In the genomic region with DNA sequence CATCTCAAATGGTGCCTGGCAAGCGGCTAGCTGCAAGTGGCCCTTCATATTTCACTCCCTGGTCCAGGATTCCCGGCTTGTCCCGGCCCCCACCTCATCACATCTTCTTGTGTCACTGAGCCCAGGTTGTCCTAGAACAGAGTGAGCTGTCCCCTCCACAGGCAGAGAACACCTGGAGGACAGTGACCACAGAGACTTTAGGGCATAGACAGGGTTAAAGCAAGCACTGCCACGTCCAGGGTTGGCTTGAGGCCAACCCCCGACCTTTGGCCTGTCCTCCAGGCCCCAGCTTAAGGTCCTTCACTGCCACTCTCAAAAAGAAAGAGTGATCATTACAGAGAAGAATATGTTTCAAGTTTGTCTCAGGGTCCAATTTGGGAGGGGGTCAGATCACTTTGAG, we compare ENCODE assay signal across 12 mouse cellular contexts.
"Had no signal": no experiment of that assay in that cellular context is flagged by ENCODE, and none has a peak within 500 bp of the region (broad histone marks: within the 10 kb centered on the region; RNA-seq: fewer than 3 reads in every experiment).

No protein-coding gene starts in this region.

- H3K9me3 ChIP-seq: intestine, embryonic 15.5 days; limb, embryonic 10.5 days; limb, embryonic 13.5 days; liver, embryonic 13.5 days had no signal

- H3K27ac ChIP-seq: intestine, embryonic 15.5 days; limb, embryonic 10.5 days; limb, embryonic 13.5 days; liver, embryonic 13.5 days had no signal

- H3K4me3 ChIP-seq: intestine, embryonic 15.5 days; limb, embryonic 10.5 days; limb, embryonic 13.5 days; liver, embryonic 13.5 days had no signal

- H3K4me1 ChIP-seq: limb, embryonic 10.5 days; limb, embryonic 13.5 days had no signal

- H3K36me3 ChIP-seq: intestine, embryonic 15.5 days; limb, embryonic 10.5 days; limb, embryonic 13.5 days; liver, embryonic 13.5 days had no signal

- H3K27me3 ChIP-seq: intestine, embryonic 15.5 days; limb, embryonic 13.5 days; liver, embryonic 13.5 days had no signal

- H3K4me2 ChIP-seq: intestine, embryonic 15.5 days; limb, embryonic 13.5 days; liver, embryonic 13.5 days; midbrain, embryonic 11.5 days had no signal

- ATAC-seq: hindbrain, embryonic 16.5 days; intestine, embryonic 15.5 days had no signal

- DNase-seq: liver, embryonic 13.5 days; lung, adult 2 months; lung, postnatal 14 days; lung, postnatal 4 days; midbrain, embryonic 14.5 days; thymus, adult 18-20 months; thymus, postnatal 36 days had no signal

- H3K9ac ChIP-seq: intestine, embryonic 15.5 days; limb, embryonic 13.5 days; liver, embryonic 13.5 days had no signal
